Comparison of ENCODE assay signal across 8 mouse cellular contexts in genomic region chr4:45107066-45107465, GRCm38 (mm10). TPM values are rescaled to one million over a fixed set of nuclear protein-coding genes. Genes with fewer than 3 reads are reported as not detected.
DNase-seq lines count a peak whose midpoint lies in the region; ATAC-seq and TF ChIP-seq lines count a peak whose summit lies in the region.

No protein-coding gene starts in this region.

- ATAC-seq in intestine, embryonic 15.5 days = peak; percentile 67
- ATAC-seq in midbrain, embryonic 12.5 days (ENCODE audit: low FRiP score, low read depth) = no peak

- H3K27me3 ChIP-seq in heart, embryonic 10.5 days (ENCODE audit: insufficient read depth, poor library complexity, severe bottlenecking) = no peaks in the 10 kb centered on the region
- H3K27me3 ChIP-seq in intestine, embryonic 15.5 days (replicated peaks) = no peaks in the 10 kb centered on the region
- no peaks in the 10 kb centered on the region for H3K27me3 ChIP-seq in midbrain, embryonic 12.5 days

- peak overlapping the region; percentile 97 for H3K9ac ChIP-seq in intestine, embryonic 15.5 days
- H3K9ac ChIP-seq in midbrain, embryonic 12.5 days (replicated peaks) = peak overlapping the region; percentile 94

- WGBS in heart, embryonic 10.5 days = 7% methylated on average over 4 of the region's 4 CpGs
- WGBS in intestine, embryonic 15.5 days = 4% methylated on average over 4 of the region's 4 CpGs
- 10% methylated on average over 4 of the region's 4 CpGs for WGBS in midbrain, embryonic 12.5 days

- H3K4me2 ChIP-seq in intestine, embryonic 15.5 days (replicated peaks) = peak overlapping the region; percentile 69
- H3K4me2 ChIP-seq in midbrain, embryonic 12.5 days (replicated peaks) = peak overlapping the region; percentile 84

- H3K4me1 ChIP-seq in heart, embryonic 10.5 days = peaks cover 18% of the 10 kb centered on the region
- H3K4me1 ChIP-seq in bone marrow macrophage, adult 2 months (ENCODE audit: control insufficient read depth, insufficient read depth, low read length) = peaks cover 20% of the 10 kb centered on the region
- peaks cover 14% of the 10 kb centered on the region; the same call in 1 of the 2 replicates for H3K4me1 ChIP-seq in intestine, embryonic 15.5 days (replicated peaks)
- H3K4me1 ChIP-seq in midbrain, embryonic 12.5 days = peaks cover 8% of the 10 kb centered on the region

- TF ChIP-seq POLR2A in bone marrow macrophage, adult 2 months (IDR thresholded peaks at IDR 0.05; ENCODE audit: borderline replicate concordance, low read depth, low read length) = no peak

- peak overlapping the region; percentile 95 for H3K4me3 ChIP-seq in heart, embryonic 10.5 days
- peak overlapping the region; percentile 71 for H3K4me3 ChIP-seq in bone marrow macrophage, adult 2 months (ENCODE audit: insufficient read depth, low read length)
- H3K4me3 ChIP-seq in intestine, embryonic 15.5 days (replicated peaks) = peak overlapping the region; percentile 95
- peak overlapping the region; percentile 97 for H3K4me3 ChIP-seq in midbrain, embryonic 12.5 days

- peak overlapping the region; percentile 93 for H3K27ac ChIP-seq in heart, embryonic 10.5 days
- peak overlapping the region; percentile 19 for H3K27ac ChIP-seq in bone marrow macrophage, adult 2 months (ENCODE audit: insufficient read depth, low read depth, low read length)
- H3K27ac ChIP-seq in intestine, embryonic 15.5 days = peak overlapping the region; percentile 64
- no peak overlapping the region for H3K27ac ChIP-seq in midbrain, embryonic 12.5 days (replicated peaks)

- peaks cover 35% of the 10 kb centered on the region for H3K36me3 ChIP-seq in heart, embryonic 10.5 days
- H3K36me3 ChIP-seq in intestine, embryonic 15.5 days = 0 out of 2 replicates have a peak, but pooled peaks cover 12% of the 10 kb centered on the region
- peaks cover 30% of the 10 kb centered on the region for H3K36me3 ChIP-seq in midbrain, embryonic 12.5 days

- no peak for TF ChIP-seq CTCF in bone marrow macrophage, adult 2 months (IDR thresholded peaks at IDR 0.05; ENCODE audit: low read depth, low read length)

- no peaks in the 10 kb centered on the region for H3K9me3 ChIP-seq in heart, embryonic 10.5 days
- H3K9me3 ChIP-seq in intestine, embryonic 15.5 days = no peaks in the 10 kb centered on the region
- no peaks in the 10 kb centered on the region for H3K9me3 ChIP-seq in midbrain, embryonic 12.5 days

- peak; percentile 75 for DNase-seq in heart, embryonic 10.5 days (ENCODE audit: low spot score)
- no peak for DNase-seq in heart, adult 9 months (ENCODE audit: low spot score in 2 of 2)
- DNase-seq in ovary, adult 18-20 months (ENCODE audit: low spot score) = no peak
- no peak for DNase-seq in thymus, postnatal 36 days
- no peak for DNase-seq in cerebellum, adult 8-10 months

RNA-seq across cellular contexts. Expression of gene Tomm5, which starts 0.8 kb away (rescaled TPM):
- 248 and 292 TPM in 2 replicates for polyA plus RNA-seq in heart, embryonic 10.5 days (2016; fragmentation: Nextera tagmentation; extraction: Ambion mirVana)
- 87.4 and 92.1 TPM in 2 replicates for polyA plus RNA-seq in bone marrow macrophage, adult 2 months (2012; ENCODE audit: insufficient read depth, insufficient read length, missing spikeins)
- 407 and 433 TPM in 2 replicates for polyA plus RNA-seq in intestine, embryonic 15.5 days (2015; fragmentation: Nextera tagmentation; extraction: Ambion mirVana)
- polyA plus RNA-seq in midbrain, embryonic 12.5 days (2016; fragmentation: Nextera tagmentation; extraction: Ambion mirVana) = 148 TPM in 2 replicates

RNA-seq across cellular contexts. Expression of gene Fbxo10, which starts 22.7 kb away (rescaled TPM):
- polyA plus RNA-seq in heart, embryonic 10.5 days (2016; fragmentation: Nextera tagmentation; extraction: Ambion mirVana) = 12.0 and 13.4 TPM in 2 replicates
- 4.0 and 4.5 TPM in 2 replicates for polyA plus RNA-seq in bone marrow macrophage, adult 2 months (2012; ENCODE audit: insufficient read depth, insufficient read length, missing spikeins)
- 8.2 and 9.4 TPM in 2 replicates for polyA plus RNA-seq in intestine, embryonic 15.5 days (2015; fragmentation: Nextera tagmentation; extraction: Ambion mirVana)
- 13.8 and 14.5 TPM in 2 replicates for polyA plus RNA-seq in midbrain, embryonic 12.5 days (2016; fragmentation: Nextera tagmentation; extraction: Ambion mirVana)
